Mouse (Mus musculus) heart, adult 2 months (tissue): ENCODE data around the gene Tdgf1. TPM values are rescaled to one million over a fixed set of nuclear protein-coding genes. Genes with fewer than 3 reads are reported as not detected.

Experiments used
- DNase-seq, 2 experiments: peaks; one replicate each; pipeline ENCODE4 v3.0.0; 2021
- H3K27ac ChIP-seq: fragments of 200-600 bp; 2 replicates; pipeline ENCODE4 v1.8.1; 2022
- H3K27me3 ChIP-seq: fragments of 200-500 bp; 2 replicates; pipeline ENCODE4 v1.6.1; 2012; ENCODE audit warnings: mild to moderate bottlenecking, low read length, inconsistent platforms, mixed read lengths; ENCODE audit not compliant: control insufficient read depth, insufficient read depth
- H3K36me3 ChIP-seq: fragments of 200-500 bp; 2 replicates; pipeline ENCODE4 v1.6.1; 2012; ENCODE audit warnings: low read length, inconsistent platforms; ENCODE audit not compliant: control insufficient read depth, insufficient read depth
- H3K4me1 ChIP-seq: fragments of 200-500 bp; 2 replicates; pipeline ENCODE4 v1.6.1; 2011; ENCODE audit warnings: low read length; ENCODE audit not compliant: control insufficient read depth, insufficient read depth
- H3K4me3 ChIP-seq: fragments of 200-600 bp; 2 replicates; pipeline ENCODE4 v1.8.1; 2022
- H3K79me2 ChIP-seq: fragments of 200-500 bp; replicated peaks from 2 replicates; pipeline ENCODE4 v1.6.1; 2012; ENCODE audit warnings: mild to moderate bottlenecking, inconsistent platforms, low read length, moderate library complexity, mixed read lengths; ENCODE audit not compliant: control insufficient read depth, insufficient read depth
- H3K9ac ChIP-seq: fragments of 200-500 bp; 2 replicates; pipeline ENCODE4 v1.6.1; 2012; ENCODE audit warnings: low read depth, mild to moderate bottlenecking, control low read depth, inconsistent platforms, low read length, mixed read lengths
- CTCF ChIP-seq: fragments of 200-600 bp; IDR thresholded peaks from 2 replicates; pipeline ENCODE4 v1.8.1; 2022; ENCODE audit warnings: antibody characterized with exemption, mild to moderate bottlenecking, moderate library complexity
- EP300 ChIP-seq: fragments of 200-500 bp; IDR thresholded peaks from 2 replicates; pipeline ENCODE4 v1.6.1; 2011; ENCODE audit warnings: low read depth, low read length, control low read depth; ENCODE audit not compliant: insufficient read depth
- POLR2A ChIP-seq: fragments of 200-500 bp; IDR thresholded peaks from 2 replicates; pipeline ENCODE4 v1.6.1; 2011; ENCODE audit warnings: mild to moderate bottlenecking, low read depth, low read length, control low read depth; ENCODE audit not compliant: insufficient read depth
- WGBS: fragments of 180-500 bp; shearing (Covaris S2); methylation state at CpG from one replicate; pipeline ENCODE4 v1.1.7; 2018; 5-methylcytosine and 5-hydroxymethylcytosine counted together
- intact Hi-C: fragments of 180-260 bp; cut with DNase I; formaldehyde crosslinking; loops from one replicate; pipeline ENCODE4 v1.15.1; 2025
- microRNA-seq, 2 experiments: library from miRNA; unstranded; fragments of <30 nt; microRNA quantifications; one replicate each; pipeline ENCODE4 v1.2.0; 2021
- polyA plus RNA-seq: library from polyadenylated mRNA; depleted of rRNA; stranded (reverse); fragments of >200 nt; gene quantifications from 2 replicates; pipeline ENCODE4 v1.2.3, GENCODE M21; 2012; rRNA removed
- total RNA-seq, 2 experiments: library from RNA; stranded (reverse); gene quantifications; 2 replicates each; pipeline ENCODE4 v1.2.3; 2021

Gene Tdgf1
- total and polyA plus RNA-seq, 3 experiments, result not detected

DNA sequence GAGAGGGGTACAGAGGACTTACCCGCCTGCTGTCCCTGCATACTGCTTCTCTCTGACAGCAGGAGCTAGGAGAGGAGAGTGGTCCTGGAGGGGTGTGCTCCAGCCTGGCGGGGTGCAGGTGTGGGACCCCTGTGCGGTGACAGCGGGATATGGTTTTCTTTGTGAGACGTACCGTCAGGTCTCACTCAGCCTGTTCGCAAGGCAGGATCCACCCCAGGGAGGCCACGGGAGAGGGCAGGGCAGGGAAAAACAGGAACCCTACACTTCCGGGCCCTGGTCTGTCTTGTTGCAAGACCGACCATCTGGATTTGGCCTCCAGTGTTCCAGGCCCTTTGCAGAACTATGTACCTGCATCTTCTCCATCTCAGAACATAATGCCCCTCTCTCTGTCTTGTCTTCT lies 52.5 kb downstream of the Tdgf1 start:
- H3K27me3 ChIP-seq, result no peaks in the 10 kb centered on the region
- peaks cover 7% of the 10 kb centered on the region for H3K4me1 ChIP-seq
- H3K4me3 ChIP-seq, result no peak overlapping the region
- no peak overlapping the region; the same call in 1 of the 2 replicates for H3K9ac ChIP-seq
- DNase-seq, result no peak
- intact Hi-C loops, result no loop called here
- H3K36me3 ChIP-seq, result no peaks in the 10 kb centered on the region
- H3K79me2 ChIP-seq, result no peaks in the 10 kb centered on the region
- 62% methylated on average over 10 of the region's 10 CpGs for WGBS
- no peak overlapping the region for H3K27ac ChIP-seq
- TF ChIP-seq EP300, result no peak
- TF ChIP-seq CTCF, result no peak
- TF ChIP-seq POLR2A, result no peak

DNA sequence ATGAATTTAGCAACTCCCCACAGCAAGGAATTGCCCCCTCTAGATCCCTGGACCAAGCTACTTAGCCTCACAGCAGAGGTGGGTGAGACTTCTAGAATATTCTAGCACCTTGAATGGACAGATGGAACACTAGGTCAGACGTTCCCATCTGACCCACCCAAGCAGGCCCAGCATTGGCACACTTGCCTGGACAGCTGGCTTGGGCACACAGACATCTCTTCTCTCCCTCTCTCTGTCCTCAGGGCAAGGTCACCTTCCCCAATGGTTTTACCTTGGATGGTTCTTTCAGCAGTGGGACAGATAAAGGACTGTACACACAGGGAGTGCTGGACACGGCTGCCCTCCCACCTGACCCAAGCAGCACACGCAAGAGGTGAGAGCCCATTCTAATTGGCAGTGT lies 53.4 kb downstream of the Tdgf1 start:
- Histone ChIP-seq H3K9ac (no peak overlapping the region), H3K27ac (no peak overlapping the region), H3K27me3 (no peaks in the 10 kb centered on the region), H3K4me1 (peaks cover 9% of the 10 kb centered on the region), H3K4me3 (no peak overlapping the region), H3K36me3 (no peaks in the 10 kb centered on the region), H3K79me2 (no peaks in the 10 kb centered on the region)
- no peak for DNase-seq
- intact Hi-C loops, result no loop called here
- TF ChIP-seq EP300, result no peak
- TF ChIP-seq CTCF, result no peak
- TF ChIP-seq POLR2A, result no peak
- WGBS, result 85% methylated on average over 3 of the region's 3 CpGs

DNA sequence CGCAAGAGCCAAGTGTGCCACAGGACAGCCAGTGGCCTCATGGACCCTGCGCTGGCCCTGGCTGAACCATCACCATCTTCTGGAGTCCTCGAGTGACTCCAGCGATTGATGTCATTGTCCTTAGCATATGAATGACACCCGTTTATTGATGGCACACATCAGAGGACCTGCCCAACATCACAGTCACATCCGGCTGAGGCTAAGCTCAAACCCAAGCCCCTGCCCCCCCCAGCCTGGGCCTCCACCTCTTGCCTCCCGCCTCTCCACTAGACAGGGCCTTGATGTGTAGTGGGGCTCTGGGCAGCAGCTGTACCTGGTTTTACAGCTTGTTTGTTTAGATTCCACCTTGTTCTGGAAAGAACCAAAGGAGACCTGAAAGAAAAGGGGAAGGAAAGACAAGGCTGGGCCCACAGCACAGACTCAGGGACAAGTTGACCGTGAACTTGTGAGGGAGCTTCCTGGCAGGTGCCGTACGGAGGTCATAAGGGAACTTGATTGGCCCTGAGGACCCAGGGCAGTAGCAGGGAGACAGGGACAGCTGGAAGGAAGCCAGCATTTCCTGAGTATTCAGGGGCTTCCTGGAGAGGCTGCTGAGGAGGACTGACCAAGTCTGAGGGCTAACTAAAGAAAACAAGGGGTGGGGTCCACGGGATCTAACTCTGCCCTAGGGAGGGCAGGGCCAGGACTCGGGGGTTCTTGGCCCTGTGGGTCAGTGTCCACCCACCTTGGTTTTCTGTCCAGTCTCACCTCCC lies 54.7 kb downstream of the Tdgf1 start:
- 60% methylated on average over 12 of the region's 12 CpGs for WGBS
- H3K9ac ChIP-seq, result no peak overlapping the region
- H3K4me3 ChIP-seq, result no peak overlapping the region
- TF ChIP-seq CTCF (no peak), POLR2A (no peak), EP300 (no peak)
- intact Hi-C loops, result no loop called here
- no peaks in the 10 kb centered on the region for H3K36me3 ChIP-seq
- no peak for DNase-seq
- no peaks in the 10 kb centered on the region for H3K27me3 ChIP-seq
- H3K27ac ChIP-seq, result peak overlapping the region; percentile 43
- peaks cover 10% of the 10 kb centered on the region for H3K4me1 ChIP-seq
- H3K79me2 ChIP-seq, result no peaks in the 10 kb centered on the region

DNA sequence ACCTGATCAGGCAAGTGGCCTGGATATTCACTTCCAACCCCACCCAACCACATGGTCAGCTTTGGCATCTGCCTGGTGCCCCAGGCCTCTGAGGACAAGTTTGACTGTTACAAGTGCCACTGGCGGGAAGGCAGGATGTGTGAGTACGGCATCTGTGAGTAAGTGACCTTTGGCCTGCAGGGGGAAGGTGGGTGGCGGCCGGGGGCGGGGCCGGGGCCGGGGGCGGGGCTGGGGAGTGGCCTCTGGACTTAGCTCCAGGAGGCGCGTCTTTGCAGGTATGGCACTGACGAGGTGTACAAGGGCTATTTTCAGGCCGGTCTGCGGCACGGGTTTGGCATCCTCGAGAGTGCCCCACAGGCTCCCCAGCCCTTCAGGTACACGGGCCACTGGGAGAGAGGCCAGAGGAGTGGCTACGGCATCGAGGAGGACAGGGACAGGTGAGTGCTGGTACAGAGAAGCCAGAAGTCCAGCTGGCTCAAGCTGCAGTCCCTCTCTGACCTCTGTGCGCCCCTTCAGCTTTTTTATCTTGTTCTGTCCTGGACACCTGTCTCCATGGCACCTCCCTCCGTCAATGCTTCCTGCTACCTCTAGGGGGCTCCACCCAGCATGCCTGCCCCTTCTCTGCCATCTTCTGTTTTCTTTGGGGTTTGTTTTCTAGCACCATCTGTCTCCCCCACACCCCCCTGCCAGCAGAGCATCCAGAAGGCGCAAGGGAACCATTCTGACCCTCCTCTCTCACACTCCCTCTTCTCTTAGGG lies 55.8 kb downstream of the Tdgf1 start:
- intact Hi-C loops, result no loop called here
- no peak overlapping the region for H3K4me3 ChIP-seq
- H3K4me1 ChIP-seq, result peaks cover 10% of the 10 kb centered on the region
- no peaks in the 10 kb centered on the region for H3K79me2 ChIP-seq
- peak overlapping the region; percentile 21; the same call in 1 of the 2 replicates for H3K27ac ChIP-seq
- 38% methylated on average over 21 of the region's 21 CpGs for WGBS
- TF ChIP-seq CTCF, result peak; percentile 55
- TF ChIP-seq EP300, result no peak
- no peak for TF ChIP-seq POLR2A
- no peaks in the 10 kb centered on the region for H3K36me3 ChIP-seq
- H3K9ac ChIP-seq, result no peak overlapping the region
- DNase-seq, result no peak
- H3K27me3 ChIP-seq, result no peaks in the 10 kb centered on the region

Small RNA genes within 50 kb of the gene (microRNA-seq; reads per million reads assigned to microRNA genes)
- 0 reads per million in 2 experiments for gene Gm24269

Other genes starting within 250 kb of the Tdgf1 start
- gene Myl3, start 204.3 kb downstream of the Tdgf1 start, total RNA-seq, result over 10,000 TPM in 1 of 2 experiments, 1,000 to 10,000 TPM in 1; 9,326 to 11,139 TPM
- gene Myl3, start 204.3 kb downstream of the Tdgf1 start, polyA plus RNA-seq, result 9,227 and 12,279 TPM in 2 replicates
- 1 to 10 TPM; 6.0 to 7.0 TPM for gene Pth1r, start 199.0 kb downstream of the Tdgf1 start, total RNA-seq
- gene Pth1r, start 199.0 kb downstream of the Tdgf1 start, polyA plus RNA-seq, result 10.3 and 12.6 TPM in 2 replicates
- not detected for gene Prss42, start 148.0 kb downstream of the Tdgf1 start, total RNA-seq
- gene Prss42, start 148.0 kb downstream of the Tdgf1 start, polyA plus RNA-seq, result not detected in 2 replicates
- not detected for gene Prss44, start 132.2 kb downstream of the Tdgf1 start, total RNA-seq
- gene Prss44, start 132.2 kb downstream of the Tdgf1 start, polyA plus RNA-seq, result 0.06 TPM in 1 of 2 replicates, not detected in the other
- not detected for gene Prss43, start 119.5 kb downstream of the Tdgf1 start, total RNA-seq
- gene Prss43, start 119.5 kb downstream of the Tdgf1 start, polyA plus RNA-seq, result not detected in 2 replicates
- gene Prss45, start 111.6 kb downstream of the Tdgf1 start, total RNA-seq, result not detected
- gene Prss45, start 111.6 kb downstream of the Tdgf1 start, polyA plus RNA-seq, result 0.18 TPM in 1 of 2 replicates, not detected in the other
- not detected for gene Prss46, start 101.7 kb downstream of the Tdgf1 start, total RNA-seq
- 0.18 TPM in 1 of 2 replicates, not detected in the other for gene Prss46, start 101.7 kb downstream of the Tdgf1 start, polyA plus RNA-seq
- gene Prss50, start 88.2 kb downstream of the Tdgf1 start, total RNA-seq, result not detected
- gene Prss50, start 88.2 kb downstream of the Tdgf1 start, polyA plus RNA-seq, result not detected in 2 replicates
- gene Als2cl, start 66.3 kb downstream of the Tdgf1 start, total RNA-seq, result 10 to 100 TPM; 13.7 to 14.2 TPM
- gene Als2cl, start 66.3 kb downstream of the Tdgf1 start, polyA plus RNA-seq, result 25.7 and 25.9 TPM in 2 replicates
- 1 to 10 TPM; 1.3 to 1.7 TPM for gene Tmie, start 66.0 kb downstream of the Tdgf1 start, total RNA-seq
- gene Tmie, start 66.0 kb downstream of the Tdgf1 start, polyA plus RNA-seq, result 1.00 and 1.1 TPM in 2 replicates
- gene Fam240a, start 29.3 kb downstream of the Tdgf1 start, total RNA-seq, result not detected
- gene Fam240a, start 29.3 kb downstream of the Tdgf1 start, polyA plus RNA-seq, result not detected in 2 replicates
- gene Lrrc2, start 5.4 kb upstream of the Tdgf1 start, total RNA-seq, result 100 to 1,000 TPM; 223 to 289 TPM
- 57.3 and 69.4 TPM in 2 replicates for gene Lrrc2, start 5.4 kb upstream of the Tdgf1 start, polyA plus RNA-seq
- 1 to 10 TPM; 3.5 to 3.8 TPM for gene Rtp3, start 44.4 kb upstream of the Tdgf1 start, total RNA-seq
- 7.9 and 12.4 TPM in 2 replicates for gene Rtp3, start 44.4 kb upstream of the Tdgf1 start, polyA plus RNA-seq
- not detected for gene Ltf, start 73.1 kb upstream of the Tdgf1 start, total RNA-seq
- 0.32 and 20.1 TPM in 2 replicates for gene Ltf, start 73.1 kb upstream of the Tdgf1 start, polyA plus RNA-seq
- 10 to 100 TPM in 1 of 2 experiments, 1 to 10 TPM in 1; 7.5 to 16.3 TPM for gene Ccrl2, start 111.4 kb upstream of the Tdgf1 start, total RNA-seq
- 16.0 and 20.1 TPM in 2 replicates for gene Ccrl2, start 111.4 kb upstream of the Tdgf1 start, polyA plus RNA-seq
- gene Lrrfip2, start 171.4 kb upstream of the Tdgf1 start, total RNA-seq, result 10 to 100 TPM; 83.6 to 84.1 TPM
- gene Lrrfip2, start 171.4 kb upstream of the Tdgf1 start, polyA plus RNA-seq, result 33.5 and 61.2 TPM in 2 replicates